Mouse (Mus musculus) kidney, postnatal 14 days (tissue): ENCODE data around the gene Ranbp9.

Source experiments
- DNase-seq: peaks from one replicate; pipeline ENCODE4 v3.0.0; 2022; ENCODE audit warnings: mixed read lengths

The Ranbp9 gene

DNA sequence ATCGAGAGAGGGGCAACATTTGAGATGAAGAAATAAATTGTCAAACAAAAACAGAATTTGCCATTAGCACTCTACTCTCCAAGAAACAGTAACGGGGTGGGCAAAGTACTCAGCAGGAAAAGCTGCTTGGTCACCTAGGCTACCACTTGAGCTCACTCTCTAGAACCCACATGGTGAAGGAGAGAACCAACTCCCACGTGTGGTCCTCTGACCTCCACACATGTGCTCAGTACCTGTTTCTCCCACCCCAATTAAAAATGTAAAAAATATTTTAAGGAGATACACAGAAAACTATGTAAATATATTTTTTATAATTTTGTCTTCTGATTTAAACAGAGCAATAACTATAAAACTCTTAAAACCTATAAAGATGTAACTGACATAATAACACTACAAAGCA is 33.4 kb downstream of the Ranbp9 start:
- DNase-seq: no peak

- no peak for DNase-seq
These were observed 35.3 kb downstream of the Ranbp9 start for GRCm38 (mm10) chr13:43445754-43446153.

DNA sequence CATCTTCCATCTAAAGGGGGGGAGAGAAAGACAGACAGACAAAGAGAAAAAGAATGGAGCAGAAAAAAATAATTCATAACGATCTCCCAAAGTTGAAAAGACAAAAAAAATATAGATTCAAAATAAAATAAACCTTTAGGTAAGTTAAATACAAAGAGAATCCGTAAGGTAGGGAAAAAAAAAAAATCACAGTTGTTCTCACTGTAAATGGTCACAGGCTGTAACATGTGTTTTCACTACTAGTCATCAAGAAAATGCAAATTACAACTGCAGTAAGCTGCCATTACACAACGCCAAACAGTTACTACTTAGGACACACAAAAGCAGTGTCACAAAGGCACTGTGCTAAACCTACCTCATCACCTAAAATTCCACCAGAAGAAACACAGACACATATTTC is 36.4 kb downstream of the Ranbp9 start:
- DNase-seq: no peak

DNA sequence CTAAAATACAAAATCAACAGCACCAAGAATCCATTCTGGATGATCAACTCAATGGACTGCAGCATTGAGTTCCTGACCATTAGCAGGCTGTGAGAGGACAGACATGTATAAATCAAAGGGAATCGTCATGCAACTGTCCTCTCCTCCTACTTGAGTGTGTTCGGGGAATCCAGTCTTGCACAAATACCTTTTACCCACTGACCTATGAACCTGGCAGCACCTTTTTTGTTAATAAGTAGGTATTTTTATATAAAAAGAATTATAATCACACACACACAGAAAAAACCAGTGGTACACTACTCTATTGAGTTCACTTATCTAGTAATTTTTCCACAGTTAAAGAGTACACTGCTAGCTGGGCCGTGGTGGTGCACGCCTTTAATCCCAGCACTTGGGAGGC is 37.4 kb downstream of the Ranbp9 start:
- DNase-seq: no peak

- DNase-seq: no peak
These were observed 38.5 kb downstream of the Ranbp9 start for GRCm38 (mm10) chr13:43442551-43442950.

DNA sequence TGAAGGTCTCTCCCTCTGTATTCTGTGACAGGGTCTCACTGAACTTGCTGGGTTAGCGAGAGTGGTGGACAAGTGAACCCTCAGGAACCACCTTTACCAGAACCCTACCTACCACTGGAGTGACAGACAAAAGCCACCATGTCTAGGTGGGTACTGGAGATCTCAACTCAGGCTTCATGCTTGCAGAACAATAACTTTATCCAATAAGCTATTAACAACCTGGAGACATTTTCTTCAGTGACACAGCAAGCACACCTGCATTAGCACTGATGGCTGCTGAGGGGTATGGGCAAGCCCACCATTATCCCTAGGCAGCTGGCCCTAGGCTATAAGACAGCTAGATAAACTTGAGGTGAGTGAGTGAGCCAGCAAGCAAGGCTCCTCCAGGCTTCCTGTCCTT is 40.7 kb downstream of the Ranbp9 start:
- DNase-seq: no peak

DNA sequence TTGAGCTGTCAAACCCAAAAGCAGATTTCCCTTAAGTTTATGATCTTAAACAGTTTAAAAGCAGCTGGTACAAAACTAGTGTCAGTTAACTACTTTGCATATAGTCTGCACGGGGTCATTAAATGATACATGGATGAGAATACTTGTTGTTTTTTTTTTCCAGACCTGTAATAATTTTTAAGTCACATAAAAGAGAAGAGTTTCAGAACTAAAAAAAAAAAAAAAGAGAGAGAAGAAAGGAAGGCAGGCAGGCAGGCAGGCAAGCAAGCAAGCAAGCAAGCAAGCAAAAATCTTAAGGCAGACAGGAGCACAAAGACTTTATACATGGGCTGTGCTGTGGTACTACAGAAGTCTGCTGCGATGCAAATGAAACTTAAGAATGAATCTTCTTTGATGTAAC is 47.7 kb downstream of the Ranbp9 start:
- no peak for DNase-seq

DNA sequence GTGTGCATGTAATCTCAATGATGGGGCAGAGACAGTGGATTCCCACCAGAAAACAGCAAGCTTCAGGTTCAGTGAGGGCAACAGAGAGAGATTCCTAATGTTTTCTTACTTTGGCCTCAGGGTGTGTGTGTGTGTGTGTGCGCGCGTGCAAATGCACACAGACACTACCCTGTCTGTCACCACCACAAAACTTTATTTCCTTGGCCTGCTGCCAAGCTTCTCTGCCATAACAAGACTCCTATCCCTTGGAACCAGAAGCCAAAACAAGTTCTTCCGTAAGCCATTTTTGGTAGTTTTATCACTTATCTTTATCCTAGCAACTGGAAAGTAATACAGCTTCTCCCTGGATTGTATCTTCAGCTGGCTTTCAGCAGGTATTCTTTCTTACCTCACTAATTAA is 52.6 kb downstream of the Ranbp9 start:
- no peak for DNase-seq

DNA sequence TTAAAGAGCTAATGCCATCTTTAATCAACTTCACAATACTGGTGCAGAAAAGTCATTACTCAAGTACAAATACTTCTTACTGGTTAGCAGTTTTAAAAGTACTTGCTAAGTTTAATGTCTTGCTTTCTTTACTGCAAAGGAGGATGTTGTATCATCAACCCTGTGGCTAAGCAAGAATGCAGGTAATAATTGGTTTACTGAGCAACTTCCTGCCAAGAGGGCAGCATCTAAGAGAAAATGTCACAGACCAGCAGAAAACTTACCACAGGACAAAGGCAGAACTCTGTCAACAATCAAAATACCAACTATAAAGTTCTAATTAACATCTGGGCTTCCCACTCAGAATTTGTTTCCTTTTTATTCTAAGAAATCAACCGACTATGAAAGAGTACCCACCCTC is 65.8 kb downstream of the Ranbp9 start:
- DNase-seq: no peak

GRCm38 (mm10) chr13:43413611-43414010 is 67.5 kb downstream of the Ranbp9 start:
- peak; percentile 17 for DNase-seq

DNA sequence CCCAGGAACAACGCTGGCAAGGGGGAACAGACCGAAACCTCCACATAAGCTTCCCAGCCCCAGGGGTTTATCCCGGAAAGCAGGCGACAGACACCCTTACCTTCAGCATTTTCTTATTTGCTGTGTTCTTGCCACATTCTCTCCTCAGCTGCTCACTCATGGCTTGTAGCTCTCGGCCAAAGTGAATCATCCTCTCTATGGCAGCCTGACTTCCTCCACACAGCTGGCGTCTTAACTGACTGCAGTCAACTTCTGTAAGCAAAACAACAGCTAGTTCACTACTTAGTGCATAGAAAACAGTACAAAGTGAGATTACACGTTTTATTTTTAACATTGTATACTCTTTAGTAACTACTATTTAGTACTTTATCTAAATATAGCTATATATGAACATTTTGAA is 68.8 kb downstream of the Ranbp9 start:
- DNase-seq: no peak

GRCm38 (mm10) chr13:43399576-43399975 is 81.5 kb downstream of the Ranbp9 start:
- DNase-seq: no peak

GRCm38 (mm10) chr13:43398297-43399080 is 82.6 kb downstream of the Ranbp9 start, which contains the start of gene Nol7:
Nol7 (plus strand) TSS chr13:43398390.
- peak; percentile 96 for DNase-seq

DNA sequence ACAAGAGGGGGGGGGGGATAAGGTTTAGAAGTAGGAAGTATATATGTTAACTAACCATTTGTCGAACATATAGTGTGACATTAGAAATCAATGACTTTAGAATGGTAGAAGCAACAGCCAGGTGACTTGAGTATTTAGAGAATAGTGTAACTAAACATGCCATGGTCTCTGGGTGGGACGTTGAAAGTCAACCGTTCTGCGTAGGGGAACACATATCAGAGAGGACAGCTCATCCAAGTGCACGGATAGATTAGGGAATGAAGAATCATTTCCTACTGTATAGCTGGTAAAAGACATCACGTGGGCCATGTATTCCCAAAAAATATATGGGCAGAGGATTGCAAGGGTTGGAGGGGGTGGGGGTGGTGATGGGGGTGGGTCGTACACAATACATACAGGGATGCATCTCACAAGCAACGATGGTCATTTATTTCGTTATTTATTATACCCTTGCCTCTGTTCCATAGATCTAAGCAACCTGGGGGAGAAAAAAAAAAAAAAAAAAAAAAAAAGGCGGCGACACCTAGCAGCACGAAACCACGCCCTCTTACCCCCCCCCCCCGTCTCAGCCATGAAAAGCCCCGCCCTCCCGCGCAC is 83.3 kb downstream of the Ranbp9 start:
- no peak for DNase-seq

GRCm38 (mm10) chr13:43385321-43385720 is 95.8 kb downstream of the Ranbp9 start:
- no peak for DNase-seq

DNA sequence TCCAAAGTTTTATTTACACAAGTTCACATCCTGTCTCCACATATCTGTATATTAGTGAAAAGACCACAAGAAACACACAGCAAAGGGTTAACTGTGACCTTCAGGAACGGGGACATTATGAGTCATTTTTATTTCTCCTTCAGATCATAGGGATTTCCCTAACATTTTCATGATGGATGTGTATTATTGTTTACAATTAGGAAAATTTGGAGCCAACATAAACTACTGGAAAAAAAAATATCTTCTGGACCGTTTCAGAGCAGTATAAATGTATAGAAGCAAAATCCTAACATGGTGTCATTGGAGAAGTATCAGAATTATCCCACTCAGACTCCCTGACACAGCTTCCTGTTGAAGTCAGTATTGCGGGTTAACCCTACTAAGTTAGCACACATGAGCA is 101.1 kb downstream of the Ranbp9 start:
- DNase-seq: no peak

- peak; percentile 38 for DNase-seq
These were observed 106.1 kb downstream of the Ranbp9 start for GRCm38 (mm10) chr13:43374918-43375432.

GRCm38 (mm10) chr13:43374205-43374604 is 106.9 kb downstream of the Ranbp9 start:
- no peak for DNase-seq

DNA sequence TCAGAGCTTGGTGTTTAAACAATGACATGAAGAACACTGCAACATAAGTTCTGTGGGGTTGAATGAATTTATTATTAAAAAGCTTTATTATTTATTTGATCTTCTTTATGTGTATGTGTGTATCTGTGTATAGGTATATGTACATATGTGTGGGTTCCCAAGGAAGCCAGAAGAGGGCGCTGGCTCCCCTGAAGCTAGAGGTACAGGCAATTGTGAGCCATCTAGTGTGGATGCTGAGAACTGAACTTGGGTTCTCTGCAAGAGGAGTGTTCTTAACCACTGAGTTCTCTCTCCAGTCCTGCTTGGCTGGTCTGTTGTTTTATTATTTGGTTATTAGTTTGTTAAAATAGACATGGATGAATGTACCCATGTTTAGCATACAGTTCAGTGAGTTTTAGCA is 108.2 kb downstream of the Ranbp9 start:
- no peak for DNase-seq

GRCm38 (mm10) chr13:43370063-43370462 is 111.0 kb downstream of the Ranbp9 start:
- DNase-seq: no peak

- no peak for DNase-seq
These were observed 115.3 kb downstream of the Ranbp9 start for GRCm38 (mm10) chr13:43365825-43366184.

DNA sequence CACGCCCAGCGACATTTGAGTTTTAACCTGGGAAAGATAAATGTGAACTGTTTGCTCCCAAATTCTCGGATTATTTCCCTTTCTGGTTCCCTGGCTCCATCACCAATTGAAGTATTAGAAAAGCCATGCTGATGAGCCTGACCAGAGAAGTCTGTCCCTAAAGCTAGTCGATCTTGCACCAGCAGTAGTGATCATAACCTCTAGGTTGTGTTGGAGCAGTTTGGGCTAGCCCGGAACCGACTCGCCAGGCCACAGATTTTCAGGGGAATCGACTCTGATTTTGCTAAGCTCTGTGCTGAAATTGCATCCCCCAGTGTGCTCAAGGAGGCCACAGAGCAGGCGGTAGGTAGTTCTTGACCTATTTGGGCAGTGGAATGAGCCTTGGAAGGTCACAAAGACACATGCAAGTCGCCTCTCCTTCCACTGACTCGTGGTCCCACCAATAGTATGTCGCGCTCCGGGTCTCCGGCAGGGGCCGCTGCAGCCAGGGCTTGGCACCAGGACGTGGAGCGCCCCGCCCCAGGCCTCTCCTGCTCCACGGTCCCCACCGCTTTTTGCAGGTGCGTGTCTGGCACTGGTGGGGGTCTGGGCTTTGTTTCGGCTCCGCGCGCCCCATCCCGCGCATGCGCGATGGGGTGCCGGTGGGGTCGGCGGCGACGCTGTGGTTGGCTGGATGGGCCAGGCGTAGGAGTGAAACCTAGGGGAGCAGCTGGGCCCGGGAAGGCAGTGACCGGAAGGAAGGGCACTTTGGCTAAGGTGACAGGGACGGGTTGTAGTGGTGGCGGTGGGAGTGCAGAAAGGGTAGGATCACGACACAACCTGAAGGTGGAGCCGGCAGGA is 115.9 kb downstream of the Ranbp9 start, which contains the start of gene Sirt5:
Sirt5 (plus strand) TSS at position 512 of the 840 bp plus-strand sequence.
- peak; percentile 93 for DNase-seq

DNA sequence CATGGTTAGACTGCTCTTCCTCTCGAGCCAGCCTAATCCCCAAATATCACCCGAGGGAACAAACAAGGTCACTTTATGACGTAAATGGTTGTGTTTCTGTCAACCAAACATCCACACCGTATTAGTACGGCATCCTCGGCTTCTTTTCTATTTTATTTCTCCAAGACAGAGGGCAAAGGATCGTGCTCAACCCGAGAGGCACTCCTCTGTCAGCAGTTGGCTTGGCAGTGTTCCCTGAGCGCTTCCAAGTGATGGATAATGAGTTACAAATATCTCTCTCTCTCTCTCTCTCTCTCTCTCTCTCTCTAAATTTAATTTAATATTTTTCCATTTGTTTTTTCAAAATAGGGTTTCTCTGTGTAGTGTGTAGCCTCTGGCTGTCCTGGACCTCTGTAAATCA is 118.7 kb downstream of the Ranbp9 start:
- peak; percentile 61 for DNase-seq
